Mouse (Mus musculus) MEL (cell line): ENCODE data around the gene Mcm3ap. TPM values are rescaled to one million over a fixed set of nuclear protein-coding genes. Genes with fewer than 3 reads are reported as not detected.

Experiments
- DNase-seq: peaks from one replicate; pipeline ENCODE4 v3.0.0; 2011; ENCODE audit warnings: low read depth, low spot score
- H3K27ac ChIP-seq: 2 replicates; pipeline ENCODE4 v1.5.1; 2012; ENCODE audit warnings: low read depth, mild to moderate bottlenecking, control low read depth, low read length, moderate library complexity; ENCODE audit not compliant: control insufficient read depth
- H3K27me3 ChIP-seq, 2 experiments: fragments of 150-350 bp in 1 of 2; sonication (generic) in 1 of 2; 2 replicates each; pipeline ENCODE4 v1.6.1; 2012; ENCODE audit warnings: low read length in 2 of 2, mild to moderate bottlenecking in 2 of 2, improper control_type of control experiment in 1 of 2, moderate library complexity in 1 of 2; ENCODE audit not compliant: insufficient read depth in 2 of 2, control insufficient read depth in 1 of 2
- H3K36me3 ChIP-seq, 2 experiments: 2 replicates each; pipeline ENCODE4 v1.6.1; 2012 to 2014; ENCODE audit warnings: low read length in 2 of 2, improper control_type of control experiment in 1 of 2, inconsistent platforms in 1 of 2, mild to moderate bottlenecking in 1 of 2; ENCODE audit not compliant: insufficient read depth in 2 of 2, control insufficient read depth in 1 of 2
- H3K4me1 ChIP-seq, 2 experiments: fragments of 150-350 bp in 1 of 2; sonication (generic) in 1 of 2; 2 replicates each; pipeline ENCODE4 v1.6.1; 2012; ENCODE audit warnings: low read length in 2 of 2, improper control_type of control experiment in 1 of 2, mild to moderate bottlenecking in 1 of 2; ENCODE audit not compliant: insufficient read depth in 2 of 2, control insufficient read depth in 1 of 2
- H3K4me3 ChIP-seq, 2 experiments: fragments of 150-350 bp in 1 of 2; sonication (generic) in 1 of 2; 2 replicates each; pipeline ENCODE4 v1.5.1; 2012; ENCODE audit warnings: low read depth in 2 of 2, low read length in 2 of 2, mild to moderate bottlenecking in 2 of 2, moderate library complexity in 2 of 2, control low read depth in 1 of 2, improper control_type of control experiment in 1 of 2; ENCODE audit not compliant: control insufficient read depth in 1 of 2, insufficient read depth in 1 of 2
- H3K79me2 ChIP-seq: 2 replicates; pipeline ENCODE4 v1.6.1; 2012; ENCODE audit warnings: mild to moderate bottlenecking, low read length, moderate library complexity; ENCODE audit not compliant: control insufficient read depth, poor library complexity, insufficient read depth
- H3K9ac ChIP-seq: 2 replicates; pipeline ENCODE4 v1.6.1; 2012; ENCODE audit warnings: low read depth, mild to moderate bottlenecking, control low read depth, low read length, moderate library complexity; ENCODE audit not compliant: control insufficient read depth, poor library complexity, severe bottlenecking
- H3K9me3 ChIP-seq: fragments of 150-350 bp; sonication (generic); replicated peaks from 2 replicates; pipeline ENCODE4 v1.6.1; 2012; ENCODE audit warnings: mild to moderate bottlenecking, low read length, improper control_type of control experiment, moderate library complexity; ENCODE audit not compliant: insufficient read depth
- CHD1 ChIP-seq: IDR thresholded peaks from 2 replicates; pipeline ENCODE4 v1.6.1; 2012; ENCODE audit warnings: low read depth, mild to moderate bottlenecking, inconsistent platforms, low read length, improper control_type of control experiment
- EP300 ChIP-seq, 2 experiments: IDR thresholded peaks; 2 replicates each; pipeline ENCODE4 v1.6.1; 2011; ENCODE audit warnings: improper control_type of control experiment in 2 of 2, low read length in 2 of 2, low read depth in 1 of 2, mild to moderate bottlenecking in 1 of 2
- GABPA ChIP-seq: IDR thresholded peaks from 2 replicates; pipeline ENCODE4 v1.6.1; 2012; ENCODE audit warnings: low read depth, mild to moderate bottlenecking, inconsistent platforms, low read length, improper control_type of control experiment, moderate library complexity
- HCFC1 ChIP-seq: IDR thresholded peaks from 2 replicates; pipeline ENCODE4 v1.6.1; 2012; ENCODE audit warnings: low read depth, mild to moderate bottlenecking, inconsistent platforms, low read length, improper control_type of control experiment, moderate library complexity
- MAX ChIP-seq: IDR thresholded peaks from 2 replicates; pipeline ENCODE4 v1.6.1; 2011; ENCODE audit warnings: low read length, improper control_type of control experiment
- MAZ ChIP-seq: IDR thresholded peaks from 2 replicates; pipeline ENCODE4 v1.6.1; 2012; ENCODE audit warnings: low read depth, mild to moderate bottlenecking, inconsistent platforms, low read length, improper control_type of control experiment
- NELFE ChIP-seq: IDR thresholded peaks from 2 replicates; pipeline ENCODE4 v1.6.1; 2011; ENCODE audit warnings: low read depth, low read length, improper control_type of control experiment
- POLR2AphosphoS2 ChIP-seq: IDR thresholded peaks from 2 replicates; pipeline ENCODE4 v1.6.1; 2011; ENCODE audit warnings: low read length, improper control_type of control experiment
- POLR2AphosphoS5 ChIP-seq: IDR thresholded peaks from 2 replicates; pipeline ENCODE4 v1.6.1; 2012; ENCODE audit warnings: low read depth, borderline replicate concordance, mild to moderate bottlenecking, inconsistent platforms, low read length, moderate library complexity, mixed read lengths
- RAD21 ChIP-seq: IDR thresholded peaks from 2 replicates; pipeline ENCODE4 v1.6.1; 2011; ENCODE audit warnings: mild to moderate bottlenecking, low read depth, low read length, improper control_type of control experiment
- SIN3A ChIP-seq: IDR thresholded peaks from 2 replicates; pipeline ENCODE4 v1.6.1; 2012; ENCODE audit warnings: low read length, improper control_type of control experiment, inconsistent platforms
- SMC3 ChIP-seq: IDR thresholded peaks from 2 replicates; pipeline ENCODE4 v1.6.1; 2011; ENCODE audit warnings: low read depth, low read length, improper control_type of control experiment
- TAL1 ChIP-seq: IDR thresholded peaks from 2 replicates; pipeline ENCODE4 v1.6.1; 2012; ENCODE audit warnings: mild to moderate bottlenecking, inconsistent platforms, low read length, moderate library complexity, mixed read lengths
- TCF12 ChIP-seq: IDR thresholded peaks from 2 replicates; pipeline ENCODE4 v1.6.1; 2014; ENCODE audit warnings: low read depth, mild to moderate bottlenecking, inconsistent platforms, low read length, improper control_type of control experiment, moderate library complexity
- USF1 ChIP-seq: IDR thresholded peaks from 2 replicates; pipeline ENCODE4 v1.6.1; 2014; ENCODE audit warnings: low read depth, mild to moderate bottlenecking, inconsistent platforms, low read length, improper control_type of control experiment, moderate library complexity
- USF2 ChIP-seq, 2 experiments: IDR thresholded peaks; 2 replicates each; pipeline ENCODE4 v1.6.1; 2011 to 2012; ENCODE audit warnings: improper control_type of control experiment in 2 of 2, low read length in 2 of 2, borderline replicate concordance in 1 of 2, inconsistent platforms in 1 of 2, low read depth in 1 of 2, mild to moderate bottlenecking in 1 of 2; ENCODE audit not compliant: insufficient read depth in 1 of 2
- ZKSCAN1 ChIP-seq: IDR thresholded peaks from 2 replicates; pipeline ENCODE4 v1.6.1; 2012; ENCODE audit warnings: low read depth, mild to moderate bottlenecking, inconsistent platforms, low read length, improper control_type of control experiment, moderate library complexity
- ZMIZ1 ChIP-seq: IDR thresholded peaks from 2 replicates; pipeline ENCODE4 v1.6.1; 2012; ENCODE audit warnings: low read depth, mild to moderate bottlenecking, inconsistent platforms, low read length, improper control_type of control experiment, moderate library complexity
- ZNF384 ChIP-seq: IDR thresholded peaks from 2 replicates; pipeline ENCODE4 v1.6.1; 2012; ENCODE audit warnings: low read depth, mild to moderate bottlenecking, inconsistent platforms, low read length, improper control_type of control experiment
- polyA plus RNA-seq, 2 experiments: library from polyadenylated mRNA; stranded (reverse) in 1 of 2; unstranded in 1 of 2; fragments of >175 nt in 1 of 2; fragments of >200 nt in 1 of 2; gene quantifications; 2 replicates each; pipeline versions ENCODE4 v1.2.1 to v1.2.4; 2012; ENCODE audit warnings: low replicate concordance in 2 of 2, low read depth in 1 of 2; ENCODE audit not compliant: insufficient read length in 2 of 2, insufficient read depth in 1 of 2, missing spikeins in 1 of 2
- total RNA-seq: library from RNA; depleted of rRNA; stranded (reverse); fragments of 300-350 nt; gene quantifications from 2 replicates; pipeline ENCODE4 v1.2.3, GENCODE M21; 2012

Gene Mcm3ap
- total and polyA plus RNA-seq, 3 experiments = 39.6 to 57.0 TPM; not detected in 1

- peaks cover 13 to 16% of the 10 kb centered on the region in 2 experiments for H3K36me3 ChIP-seq
- no peak for DNase-seq
- no peak overlapping the region for H3K27ac ChIP-seq
- H3K9ac ChIP-seq = no peak overlapping the region
- H3K27me3 ChIP-seq = no peaks in the 10 kb centered on the region
- H3K4me3 ChIP-seq = no peak overlapping the region
- H3K79me2 ChIP-seq = peaks cover 25% of the 10 kb centered on the region
- TF ChIP-seq NELFE = no peak
- no peak for TF ChIP-seq SIN3A
- TF ChIP-seq USF2 (IDR thresholded peaks at IDR 0.05; ENCODE audit: borderline replicate concordance in 1 of 2, insufficient read depth in 1 of 2, low read depth in 1 of 2, low read length in 2 of 2) = no peak
- no peak for TF ChIP-seq RAD21
- no peak for TF ChIP-seq POLR2AphosphoS2
- TF ChIP-seq HCFC1 = no peak
- TF ChIP-seq USF1 = no peak
- TF ChIP-seq POLR2AphosphoS5 = no peak
- TF ChIP-seq CHD1 = no peak
- no peak for TF ChIP-seq TAL1
- TF ChIP-seq ZMIZ1 = no peak
- TF ChIP-seq ZKSCAN1 = no peak
- no peak for TF ChIP-seq EP300 (IDR thresholded peaks at IDR 0.05; ENCODE audit: low read depth in 1 of 2, low read length in 2 of 2)
- no peak for TF ChIP-seq TCF12
- no peak for TF ChIP-seq MAZ
- TF ChIP-seq GABPA = no peak
- no peak for TF ChIP-seq ZNF384
- TF ChIP-seq SMC3 = no peak
- peaks cover 4 to 15% of the 10 kb centered on the region in 2 experiments; a peak in 3 of 4 replicates for H3K4me1 ChIP-seq
- no peaks in the 10 kb centered on the region for H3K9me3 ChIP-seq
Observed at GRCm38 (mm10) chr10:76439107-76439890, 29.4 kb upstream of the Mcm3ap start.

- no peak within 1 kb of the TSS for H3K4me3 ChIP-seq
- no peak for DNase-seq
- H3K27me3 ChIP-seq = no peaks in the 10 kb centered on the region
- H3K36me3 ChIP-seq = peaks cover 10 to 21% of the 10 kb centered on the region in 2 experiments
- TF ChIP-seq SMC3 = no peak
- no peak for TF ChIP-seq USF1
- TF ChIP-seq MAX = no peak
- TF ChIP-seq USF2 (IDR thresholded peaks at IDR 0.05; ENCODE audit: borderline replicate concordance in 1 of 2, insufficient read depth in 1 of 2, low read depth in 1 of 2, low read length in 2 of 2) = no peak
- no peak within 1 kb of the TSS for H3K27ac ChIP-seq
- H3K9me3 ChIP-seq = no peaks in the 10 kb centered on the region
- peaks cover 4 to 21% of the 10 kb centered on the region in 2 experiments; a peak in 3 of 4 replicates for H3K4me1 ChIP-seq
- H3K9ac ChIP-seq = no peak within 1 kb of the TSS; the same call in 1 of the 2 replicates
- H3K79me2 ChIP-seq = peaks cover 25% of the 10 kb centered on the region
Observed at GRCm38 (mm10) chr10:76440281-76440680, 28.4 kb upstream of the Mcm3ap start, which contains the start of gene AC141477.1. AC141477.1 (minus strand) TSS chr10:76440444.
